Mouse (Mus musculus) kidney, adult 9 months (tissue): ENCODE data around the gene Kcnj15.

Source experiments
- DNase-seq: peaks from one replicate; pipeline ENCODE4 v3.0.0; 2022

Kcnj15 gene

GRCm38 (mm10) chr16:95297651-95298050 is 40.3 kb downstream of the Kcnj15 start:
- no peak for DNase-seq

- DNase-seq: no peak
Observed at GRCm38 (mm10) chr16:95301667-95302066, 44.3 kb downstream of the Kcnj15 start.

- DNase-seq: no peak
Observed at GRCm38 (mm10) chr16:95303676-95304075, 46.3 kb downstream of the Kcnj15 start.

GRCm38 (mm10) chr16:95307823-95308360 is 50.5 kb downstream of the Kcnj15 start:
- DNase-seq: no peak

GRCm38 (mm10) chr16:95321945-95322625 is 64.7 kb downstream of the Kcnj15 start:
- peak; percentile 41 for DNase-seq

GRCm38 (mm10) chr16:95332159-95332558 is 74.8 kb downstream of the Kcnj15 start:
- DNase-seq: no peak

GRCm38 (mm10) chr16:95340885-95341791 is 83.8 kb downstream of the Kcnj15 start:
- peak; percentile 87 for DNase-seq

- no peak for DNase-seq
Observed at GRCm38 (mm10) chr16:95342030-95342429, 84.7 kb downstream of the Kcnj15 start.

- no peak for DNase-seq
Observed at GRCm38 (mm10) chr16:95344961-95345360, 87.6 kb downstream of the Kcnj15 start.

GRCm38 (mm10) chr16:95345882-95346281 is 88.5 kb downstream of the Kcnj15 start:
- DNase-seq: peak; percentile 75

GRCm38 (mm10) chr16:95347202-95347601 is 89.8 kb downstream of the Kcnj15 start:
- DNase-seq: peak; percentile 59

GRCm38 (mm10) chr16:95348555-95348954 is 91.2 kb downstream of the Kcnj15 start:
- no peak for DNase-seq

- no peak for DNase-seq
Observed at GRCm38 (mm10) chr16:95349344-95349743, 92.0 kb downstream of the Kcnj15 start.

GRCm38 (mm10) chr16:95349745-95350144 is 92.4 kb downstream of the Kcnj15 start:
- DNase-seq: no peak
